Mouse (Mus musculus): ENCODE measurements around the gene St6galnac5. TPM values are rescaled to one million over a fixed set of nuclear protein-coding genes. Genes with fewer than 3 reads are reported as not detected.

The St6galnac5 gene
- total and polyA plus RNA-seq, 3 experiments = 0.04 TPM; not detected in 2

DNA sequence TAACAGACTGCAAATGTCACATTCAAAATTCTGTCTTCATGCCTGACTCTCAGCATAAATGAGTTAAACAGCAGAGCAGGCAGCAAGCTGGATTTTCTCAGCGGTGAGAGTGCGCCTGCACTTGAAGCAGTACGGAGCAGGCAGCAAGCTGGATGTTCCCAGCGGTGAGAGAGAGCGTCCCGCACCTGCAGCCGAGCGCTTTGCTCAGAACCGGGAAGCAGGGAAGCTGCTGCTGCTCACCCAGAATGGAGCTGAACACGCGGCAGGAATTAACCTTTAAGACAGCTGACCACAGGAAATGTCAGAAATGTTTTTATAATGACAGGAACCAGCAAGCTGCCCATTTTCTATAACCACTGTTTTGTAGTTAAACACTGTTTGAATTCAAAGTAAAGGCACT lies 214.6 kb downstream of the St6galnac5 start:
- no peak for TF ChIP-seq MAX (IDR thresholded peaks at IDR 0.05; ENCODE audit: low read length)
- TF ChIP-seq ZKSCAN1 (IDR thresholded peaks at IDR 0.05; ENCODE audit: borderline replicate concordance, low read depth, low read length) = no peak
- TF ChIP-seq ZNF384 (IDR thresholded peaks at IDR 0.05; ENCODE audit: low read depth, low read length) = no peak
- TF ChIP-seq KAT2A (IDR thresholded peaks at IDR 0.05; ENCODE audit: insufficient replicate concordance, low read length) = no peak
- TF ChIP-seq CTCF (conservative IDR thresholded peaks at IDR 0.05 in 1 of 2, IDR thresholded peaks at IDR 0.05 in 1 of 2; ENCODE audit: low read depth in 2 of 2, low read length in 2 of 2) = no peak
- no peak for TF ChIP-seq RCOR1 (conservative IDR thresholded peaks at IDR 0.05; ENCODE audit: low read depth, low read length)
- no peak for TF ChIP-seq GABPA (IDR thresholded peaks at IDR 0.05; ENCODE audit: insufficient replicate concordance, low read depth, low read length)
- no peak for TF ChIP-seq MAFK (IDR thresholded peaks at IDR 0.05; ENCODE audit: insufficient replicate concordance, low read length)
- no peak for TF ChIP-seq NRF1 (IDR thresholded peaks at IDR 0.05; ENCODE audit: low read depth, low read length)
- TF ChIP-seq HCFC1 (IDR thresholded peaks at IDR 0.05; ENCODE audit: low read depth, low read length) = no peak
- TF ChIP-seq MAZ (IDR thresholded peaks at IDR 0.05; ENCODE audit: low read depth, low read length) = no peak
- TF ChIP-seq SMC3 (IDR thresholded peaks at IDR 0.05; ENCODE audit: low read depth, low read length) = no peak
- no peak for TF ChIP-seq IRF4 (IDR thresholded peaks at IDR 0.05; ENCODE audit: low read depth, low read length)
- TF ChIP-seq BHLHE40 (IDR thresholded peaks at IDR 0.05; ENCODE audit: low read depth, low read length) = no peak
- no peak for TF ChIP-seq USF2 (conservative IDR thresholded peaks at IDR 0.05; ENCODE audit: low read depth, low read length)
- TF ChIP-seq E2F4 (IDR thresholded peaks at IDR 0.05; ENCODE audit: insufficient replicate concordance, low read depth, low read length) = no peak
- TF ChIP-seq MEF2A (IDR thresholded peaks at IDR 0.05; ENCODE audit: borderline replicate concordance, low read depth, low read length) = no peak
- TF ChIP-seq JUN (IDR thresholded peaks at IDR 0.05; ENCODE audit: insufficient read depth, low read depth, low read length) = no peak
- TF ChIP-seq SIN3A (IDR thresholded peaks at IDR 0.05; ENCODE audit: low read length) = no peak
- no peak for TF ChIP-seq POLR2AphosphoS2 (IDR thresholded peaks at IDR 0.05; ENCODE audit: low read depth, low read length)
- Histone ChIP-seq H3K27ac (ENCODE audit: insufficient read depth, low read depth) (no peak overlapping the region), H3K9me3 (replicated peaks; ENCODE audit: low read length) (no peaks in the 10 kb centered on the region), H3K36me3 (replicated peaks in 1 of 2; ENCODE audit: control insufficient read depth in 1 of 2, insufficient read depth in 1 of 2, low read length in 1 of 2) (peaks cover 35 to 84% of the 10 kb centered on the region in 2 experiments), H3K79me2 (replicated peaks; ENCODE audit: control insufficient read depth, extremely low read depth, insufficient read depth, poor library complexity, severe bottlenecking) (no peaks in the 10 kb centered on the region), H3K27me3 (replicated peaks) (no peaks in the 10 kb centered on the region), H3K4me3 (replicated peaks in 1 of 3; ENCODE audit: low read depth in 2 of 3, low read length in 2 of 3, poor library complexity in 1 of 3) (no peak overlapping the region), H3K4me1 (ENCODE audit: control insufficient read depth in 1 of 2, insufficient read depth in 2 of 2) (no peaks in the 10 kb centered on the region), H3K4me2 (ENCODE audit: insufficient read depth, low read depth, poor library complexity, severe bottlenecking) (no peak overlapping the region), H3K9ac (ENCODE audit: insufficient read depth, low read depth) (no peak overlapping the region)
- no peak for DNase-seq (ENCODE audit: extremely low read depth)
- in situ Hi-C loops (cut with MboI; ENCODE audit: low pct_ligation_motif_present, low pct_unique_long_range_greater_than_20kb, low sequenced_read_pairs) (no loop called here), dilution Hi-C loops (cut with MboI; ENCODE audit: extremely low pct_ligation_motif_present, extremely low pct_unique_long_range_greater_than_20kb, low sequenced_read_pairs) (no loop called here)

Measured in CH12.LX (cell line).